Mouse (Mus musculus): ENCODE data around the gene Nedd4. TPM values are rescaled to one million over a fixed set of nuclear protein-coding genes. Genes with fewer than 3 reads are reported as not detected.

Gene Nedd4
- polyA plus RNA-seq, 1 experiment, result 3.7 TPM

- no peaks in the 10 kb centered on the region for H3K4me1 ChIP-seq (ENCODE audit: control insufficient read depth, insufficient read depth, low read length)
- no peak overlapping the region for H3K27ac ChIP-seq (ENCODE audit: insufficient read depth, low read depth, low read length)
- no peak overlapping the region for H3K4me3 ChIP-seq (ENCODE audit: insufficient read depth, low read length)
- TF ChIP-seq POLR2A (IDR thresholded peaks at IDR 0.05; ENCODE audit: borderline replicate concordance, low read depth, low read length) (no peak), CTCF (IDR thresholded peaks at IDR 0.05; ENCODE audit: low read depth, low read length) (no peak)
Observed at GRCm38 (mm10) chr9:72707999-72708398, 45.9 kb downstream of the Nedd4 start.

DNA sequence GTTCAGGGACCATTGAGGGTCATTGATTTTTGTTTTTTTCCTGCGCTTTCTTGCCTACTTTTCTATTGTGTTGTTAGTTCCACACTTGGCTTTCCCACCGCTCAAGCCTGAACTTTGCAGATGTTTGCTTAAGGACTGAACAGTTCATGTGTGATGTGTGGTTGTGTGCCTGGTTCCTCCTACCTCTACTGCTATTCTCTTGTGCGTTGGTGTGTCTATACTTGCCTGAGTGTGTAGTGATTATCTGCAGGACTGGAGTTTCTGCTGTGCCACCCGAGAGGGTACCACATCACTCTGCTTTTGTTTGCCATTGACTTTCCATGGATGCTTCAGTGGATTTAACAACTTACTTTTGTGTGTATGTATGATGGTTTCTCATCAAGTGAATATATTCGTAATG lies 46.5 kb downstream of the Nedd4 start:
- TF ChIP-seq CTCF (IDR thresholded peaks at IDR 0.05; ENCODE audit: low read depth, low read length), result no peak
- no peak for TF ChIP-seq POLR2A (IDR thresholded peaks at IDR 0.05; ENCODE audit: borderline replicate concordance, low read depth, low read length)
- Histone ChIP-seq H3K4me1 (ENCODE audit: control insufficient read depth, insufficient read depth, low read length) (no peaks in the 10 kb centered on the region), H3K4me3 (ENCODE audit: insufficient read depth, low read length) (no peak overlapping the region), H3K27ac (ENCODE audit: insufficient read depth, low read depth, low read length) (no peak overlapping the region)

GRCm38 (mm10) chr9:72710060-72710459 lies 47.9 kb downstream of the Nedd4 start:
- H3K4me3 ChIP-seq (ENCODE audit: insufficient read depth, low read length), result no peak overlapping the region
- TF ChIP-seq CTCF (IDR thresholded peaks at IDR 0.05; ENCODE audit: low read depth, low read length) (no peak), POLR2A (IDR thresholded peaks at IDR 0.05; ENCODE audit: borderline replicate concordance, low read depth, low read length) (no peak)
- no peak overlapping the region for H3K27ac ChIP-seq (ENCODE audit: insufficient read depth, low read depth, low read length)
- no peaks in the 10 kb centered on the region for H3K4me1 ChIP-seq (ENCODE audit: control insufficient read depth, insufficient read depth, low read length)

DNA sequence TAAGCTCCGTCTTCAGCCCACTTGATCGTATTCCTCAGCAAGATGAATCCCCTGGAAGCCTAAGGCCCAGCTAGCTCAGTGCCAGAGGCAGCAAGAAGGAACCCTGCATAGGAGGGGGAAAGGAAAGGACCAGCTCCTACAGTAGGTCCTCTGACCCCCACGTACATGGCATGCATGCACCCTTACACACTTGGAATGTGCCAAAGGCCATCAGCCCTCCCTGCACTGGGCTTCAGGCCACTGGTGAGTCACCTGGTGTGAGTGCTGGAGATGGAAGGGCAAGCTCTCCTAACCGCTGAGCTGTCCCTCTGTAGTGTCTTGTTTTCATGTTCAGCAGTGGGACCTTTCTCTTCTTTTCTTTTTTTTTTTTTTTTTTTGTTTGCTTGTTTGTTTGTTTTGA lies 52.8 kb downstream of the Nedd4 start:
- no peak overlapping the region for H3K27ac ChIP-seq (ENCODE audit: insufficient read depth, low read depth, low read length)
- H3K4me1 ChIP-seq (ENCODE audit: control insufficient read depth, insufficient read depth, low read length), result no peaks in the 10 kb centered on the region
- TF ChIP-seq CTCF (IDR thresholded peaks at IDR 0.05; ENCODE audit: low read depth, low read length), result no peak
- TF ChIP-seq POLR2A (IDR thresholded peaks at IDR 0.05; ENCODE audit: borderline replicate concordance, low read depth, low read length), result no peak
- H3K4me3 ChIP-seq (ENCODE audit: insufficient read depth, low read length), result no peak overlapping the region

GRCm38 (mm10) chr9:72716200-72716599 lies 54.1 kb downstream of the Nedd4 start:
- no peak overlapping the region for H3K27ac ChIP-seq (ENCODE audit: insufficient read depth, low read depth, low read length)
- no peaks in the 10 kb centered on the region for H3K4me1 ChIP-seq (ENCODE audit: control insufficient read depth, insufficient read depth, low read length)
- no peak for TF ChIP-seq POLR2A (IDR thresholded peaks at IDR 0.05; ENCODE audit: borderline replicate concordance, low read depth, low read length)
- no peak for TF ChIP-seq CTCF (IDR thresholded peaks at IDR 0.05; ENCODE audit: low read depth, low read length)
- H3K4me3 ChIP-seq (ENCODE audit: insufficient read depth, low read length), result no peak overlapping the region

GRCm38 (mm10) chr9:72719143-72719542 lies 57.0 kb downstream of the Nedd4 start:
- no peak overlapping the region for H3K27ac ChIP-seq (ENCODE audit: insufficient read depth, low read depth, low read length)
- no peak overlapping the region for H3K4me3 ChIP-seq (ENCODE audit: insufficient read depth, low read length)
- no peak for TF ChIP-seq CTCF (IDR thresholded peaks at IDR 0.05; ENCODE audit: low read depth, low read length)
- H3K4me1 ChIP-seq (ENCODE audit: control insufficient read depth, insufficient read depth, low read length), result no peaks in the 10 kb centered on the region

DNA sequence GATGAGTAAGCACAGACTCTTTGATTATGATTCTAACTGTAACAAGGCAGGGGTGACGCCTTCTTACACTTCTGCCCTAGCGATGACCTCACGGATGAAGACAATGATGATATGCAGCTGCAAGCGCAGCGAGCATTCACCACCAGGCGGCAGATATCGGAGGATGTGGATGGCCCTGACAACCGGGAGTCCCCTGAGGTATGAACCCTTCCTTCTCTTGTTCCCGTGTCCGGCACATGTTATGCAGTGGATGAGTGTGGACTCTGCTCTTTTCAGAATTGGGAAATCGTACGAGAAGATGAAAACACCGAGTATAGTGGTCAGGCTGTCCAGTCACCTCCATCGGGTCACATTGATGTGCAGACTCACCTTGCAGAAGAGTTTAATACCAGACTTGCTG lies 59.1 kb downstream of the Nedd4 start:
- H3K4me3 ChIP-seq (ENCODE audit: insufficient read depth, low read length), result no peak overlapping the region
- H3K27ac ChIP-seq (ENCODE audit: insufficient read depth, low read depth, low read length), result no peak overlapping the region
- H3K4me1 ChIP-seq (ENCODE audit: control insufficient read depth, insufficient read depth, low read length), result no peaks in the 10 kb centered on the region
- TF ChIP-seq POLR2A (IDR thresholded peaks at IDR 0.05; ENCODE audit: borderline replicate concordance, low read depth, low read length) (no peak), CTCF (IDR thresholded peaks at IDR 0.05; ENCODE audit: low read depth, low read length) (no peak)

- TF ChIP-seq POLR2A (IDR thresholded peaks at IDR 0.05; ENCODE audit: borderline replicate concordance, low read depth, low read length) (no peak), CTCF (IDR thresholded peaks at IDR 0.05; ENCODE audit: low read depth, low read length) (no peak)
- no peaks in the 10 kb centered on the region for H3K4me1 ChIP-seq (ENCODE audit: control insufficient read depth, insufficient read depth, low read length)
- no peak overlapping the region for H3K27ac ChIP-seq (ENCODE audit: insufficient read depth, low read depth, low read length)
- H3K4me3 ChIP-seq (ENCODE audit: insufficient read depth, low read length), result no peak overlapping the region
Observed at GRCm38 (mm10) chr9:72722622-72723021, 60.5 kb downstream of the Nedd4 start.

DNA sequence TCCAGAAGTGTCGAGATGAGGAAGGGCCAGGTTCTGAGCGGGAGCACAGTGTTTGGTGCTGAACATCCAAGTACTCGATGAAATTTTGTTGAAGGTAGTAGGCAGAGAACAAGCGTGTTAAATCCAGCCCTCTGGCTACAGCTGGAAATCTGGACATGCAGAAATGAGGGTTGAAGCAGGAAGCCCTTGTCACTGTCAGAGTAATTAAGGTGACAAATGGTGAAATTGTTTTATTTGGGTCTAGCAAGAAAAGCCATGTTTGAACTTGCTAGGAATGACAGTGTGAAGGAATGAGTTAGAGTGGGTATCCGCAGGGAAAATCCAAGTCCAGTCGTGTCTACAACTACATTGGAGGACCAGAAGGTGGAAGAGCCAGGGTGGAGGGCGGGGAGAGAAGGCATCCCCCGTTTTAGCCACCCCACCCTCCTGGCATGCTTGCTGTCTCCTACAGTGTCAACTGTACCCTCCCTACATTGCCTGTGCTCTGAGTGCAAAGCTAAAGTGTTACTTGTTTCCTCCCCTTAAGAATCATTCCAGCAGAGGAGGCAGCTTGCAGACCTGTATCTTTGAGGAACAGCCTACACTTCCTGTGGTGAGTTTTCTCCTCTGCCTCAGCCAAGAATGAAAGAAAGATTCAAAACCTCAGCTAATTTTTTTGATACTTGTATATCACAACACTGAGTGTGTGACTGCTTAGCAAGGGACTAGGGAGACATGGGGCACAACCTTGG lies 62.5 kb downstream of the Nedd4 start:
- no peak overlapping the region for H3K4me3 ChIP-seq (ENCODE audit: insufficient read depth, low read length)
- H3K4me1 ChIP-seq (ENCODE audit: control insufficient read depth, insufficient read depth, low read length), result no peaks in the 10 kb centered on the region
- TF ChIP-seq POLR2A (IDR thresholded peaks at IDR 0.05; ENCODE audit: borderline replicate concordance, low read depth, low read length), result no peak
- no peak for TF ChIP-seq CTCF (IDR thresholded peaks at IDR 0.05; ENCODE audit: low read depth, low read length)
- no peak overlapping the region for H3K27ac ChIP-seq (ENCODE audit: insufficient read depth, low read depth, low read length)

GRCm38 (mm10) chr9:72733966-72734365 lies 71.8 kb downstream of the Nedd4 start:
- no peak overlapping the region for H3K4me3 ChIP-seq (ENCODE audit: insufficient read depth, low read length)
- no peaks in the 10 kb centered on the region for H3K4me1 ChIP-seq (ENCODE audit: control insufficient read depth, insufficient read depth, low read length)
- H3K27ac ChIP-seq (ENCODE audit: insufficient read depth, low read depth, low read length), result no peak overlapping the region
- peak; percentile 68 for TF ChIP-seq CTCF (IDR thresholded peaks at IDR 0.05; ENCODE audit: low read depth, low read length)
- TF ChIP-seq POLR2A (IDR thresholded peaks at IDR 0.05; ENCODE audit: borderline replicate concordance, low read depth, low read length), result no peak

Data from bone marrow macrophage, adult 2 months (primary cell).